Mouse (Mus musculus): ENCODE results near the gene Nr2f6. TPM values are rescaled to one million over a fixed set of nuclear protein-coding genes. Genes with fewer than 3 reads are reported as not detected.

Nr2f6 gene
- 18.8 and 19.2 TPM in 2 replicates for polyA plus RNA-seq (2015; fragmentation: Nextera tagmentation; extraction: Ambion mirVana)

DNA sequence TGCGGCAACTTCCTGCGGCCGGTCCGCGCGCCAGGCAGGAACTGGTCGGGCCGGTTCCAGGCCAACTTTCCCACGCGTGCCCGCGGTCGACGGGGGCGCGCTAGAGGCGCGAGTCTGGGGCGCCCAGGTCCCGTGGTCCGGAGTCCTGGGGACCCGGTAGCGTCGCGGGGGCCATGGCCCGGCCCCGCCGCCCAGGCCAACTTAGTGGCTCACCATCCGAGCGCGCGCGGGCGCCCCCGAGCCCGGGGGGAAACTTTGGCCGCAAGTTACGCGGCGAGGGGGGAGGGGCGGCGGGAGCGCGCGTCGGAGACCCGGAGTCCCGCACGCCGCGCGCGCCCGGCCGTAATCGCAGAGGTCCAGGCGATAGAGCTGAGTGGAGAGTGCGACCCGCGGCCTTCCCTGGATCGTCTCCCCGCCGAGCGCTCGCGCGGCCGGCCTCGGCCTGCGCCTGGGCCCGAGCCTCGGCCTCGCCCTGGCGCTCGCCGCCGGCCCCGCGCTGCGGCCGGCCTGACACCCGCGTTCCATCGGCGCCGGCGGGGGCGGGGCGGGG lies at the start of gene Nr2f6:
Gene Nr2f6, minus strand, starts transcription at position 540 of the 550 bp plus-strand sequence.
- WGBS (ENCODE audit: insufficient replicate concordance) = under 1% methylated on average over 70 of the region's 89 CpGs
- H3K4me2 ChIP-seq = peak within 1 kb of the TSS; percentile 84
- H3K36me3 ChIP-seq = peaks cover 9% of the 10 kb centered on the region; the same call in 1 of the 2 replicates
- H3K4me3 ChIP-seq (replicated peaks) = peak within 1 kb of the TSS; percentile 68
- H3K27me3 ChIP-seq = peaks cover 72% of the 10 kb centered on the region
- peak within 1 kb of the TSS; percentile 77 for H3K9ac ChIP-seq
- DNase-seq = no peak
- H3K27ac ChIP-seq = peak within 1 kb of the TSS; percentile 75
- peaks cover 63% of the 10 kb centered on the region for H3K4me1 ChIP-seq (replicated peaks)
- ATAC-seq (ENCODE audit: low read depth) = peak; percentile 7
- H3K9me3 ChIP-seq (replicated peaks) = no peaks in the 10 kb centered on the region

DNA sequence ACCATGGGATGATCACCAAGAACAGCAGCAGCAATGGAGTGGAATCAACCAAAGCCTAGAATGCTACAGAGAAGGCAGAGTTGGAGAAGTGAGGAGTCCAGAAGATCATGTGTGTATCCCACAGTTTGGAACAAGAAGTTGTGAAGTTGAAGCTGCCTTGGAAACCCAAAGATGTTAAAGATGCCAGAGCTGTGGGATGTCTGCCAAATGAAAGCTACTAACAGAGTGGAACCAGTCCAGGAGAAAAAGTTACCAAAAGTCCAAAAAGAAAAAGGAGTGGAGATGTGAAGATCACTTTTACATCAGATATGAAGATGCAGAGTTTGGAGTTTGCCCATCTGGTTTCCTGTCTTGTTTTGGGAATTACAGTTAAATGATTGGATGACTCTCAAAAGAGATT lies 40.4 kb upstream of the Nr2f6 start:
- DNase-seq = no peak
- Histone ChIP-seq H3K4me1 (replicated peaks) (no peaks in the 10 kb centered on the region), H3K9ac (no peak overlapping the region), H3K27me3 (peaks cover 3% of the 10 kb centered on the region; the same call in 1 of the 2 replicates), H3K4me2 (no peak overlapping the region), H3K27ac (no peak overlapping the region), H3K36me3 (no peaks in the 10 kb centered on the region), H3K4me3 (replicated peaks) (no peak overlapping the region), H3K9me3 (replicated peaks) (no peaks in the 10 kb centered on the region)
- no peak for ATAC-seq (ENCODE audit: low read depth)

DNA sequence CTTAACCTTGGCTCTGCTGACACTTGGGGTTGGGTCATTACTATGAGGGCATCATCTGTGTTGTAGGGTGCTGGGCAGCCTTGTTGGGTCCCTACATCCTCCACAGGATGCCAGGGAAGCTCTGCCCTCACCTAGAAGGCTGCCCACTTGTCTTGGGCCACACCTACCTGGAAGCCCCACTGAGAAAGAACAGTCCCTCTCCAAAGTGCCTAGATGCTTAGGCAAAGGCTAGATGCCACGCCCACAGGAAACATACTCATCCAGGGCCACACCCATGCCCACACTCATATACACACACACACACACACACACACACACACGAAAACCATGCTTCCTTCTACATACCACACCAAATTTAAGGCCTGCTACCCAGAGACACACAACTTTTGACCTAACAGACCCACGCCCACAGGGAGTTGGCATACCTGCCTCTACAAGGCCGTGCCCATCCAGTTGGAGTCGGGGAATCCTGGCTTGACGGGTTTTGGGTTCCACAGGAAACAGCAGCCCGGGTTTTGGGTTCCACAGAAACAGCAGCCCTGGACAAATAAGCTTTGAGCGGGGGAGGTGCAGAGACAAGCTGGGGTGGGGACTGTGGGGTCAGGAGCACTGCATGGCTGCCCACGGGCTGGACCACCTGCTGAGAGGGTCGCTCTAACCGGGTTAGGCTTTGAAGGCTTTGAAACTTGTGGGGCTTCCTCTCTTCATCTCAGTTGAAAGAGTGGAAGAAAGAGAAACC lies 29.9 kb upstream of the Nr2f6 start:
- 38% methylated on average over 11 of the region's 11 CpGs for WGBS (ENCODE audit: insufficient replicate concordance)
- H3K9me3 ChIP-seq (replicated peaks) = no peaks in the 10 kb centered on the region
- H3K27me3 ChIP-seq = 0 out of 2 replicates have a peak, but pooled peaks cover 3% of the 10 kb centered on the region
- H3K4me3 ChIP-seq (replicated peaks) = no peak overlapping the region
- peaks cover 23% of the 10 kb centered on the region for H3K4me1 ChIP-seq (replicated peaks)
- DNase-seq = no peak
- H3K9ac ChIP-seq = no peak overlapping the region
- 0 out of 2 replicates have a peak, but pooled peaks have one; percentile 23 for ATAC-seq (ENCODE audit: low read depth)
- H3K27ac ChIP-seq = no peak overlapping the region
- H3K36me3 ChIP-seq = peaks cover 35% of the 10 kb centered on the region
- no peak overlapping the region for H3K4me2 ChIP-seq

DNA sequence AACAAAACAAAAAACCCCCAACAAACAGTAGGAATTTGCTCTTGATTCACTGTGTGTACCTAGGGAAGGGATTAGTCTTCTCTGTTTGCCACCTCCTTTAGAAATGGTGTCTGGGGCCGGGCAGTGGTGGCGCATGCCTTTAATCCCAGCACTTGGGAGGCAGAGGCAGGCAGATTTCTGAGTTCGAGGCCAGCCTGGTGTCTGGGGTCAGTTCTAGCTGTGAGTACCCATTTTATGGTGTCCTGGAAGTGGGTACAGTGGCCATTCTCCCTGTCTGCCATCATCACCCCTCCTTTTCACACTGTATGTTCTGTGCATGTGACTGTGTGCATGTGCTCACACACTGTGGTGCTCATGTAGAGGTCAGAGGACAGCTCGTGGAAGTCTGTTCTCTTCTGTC lies 26.5 kb upstream of the Nr2f6 start:
- Histone ChIP-seq H3K4me2 (no peak overlapping the region), H3K4me3 (replicated peaks) (no peak overlapping the region), H3K27me3 (no peaks in the 10 kb centered on the region), H3K4me1 (replicated peaks) (peaks cover 49% of the 10 kb centered on the region), H3K36me3 (peaks cover 35% of the 10 kb centered on the region), H3K27ac (no peak overlapping the region; the same call in 1 of the 2 replicates), H3K9ac (no peak overlapping the region), H3K9me3 (replicated peaks) (no peaks in the 10 kb centered on the region)
- ATAC-seq (ENCODE audit: low read depth) (no peak), DNase-seq (no peak)
- WGBS (ENCODE audit: insufficient replicate concordance) = 96% methylated on average over 4 of the region's 4 CpGs

DNA sequence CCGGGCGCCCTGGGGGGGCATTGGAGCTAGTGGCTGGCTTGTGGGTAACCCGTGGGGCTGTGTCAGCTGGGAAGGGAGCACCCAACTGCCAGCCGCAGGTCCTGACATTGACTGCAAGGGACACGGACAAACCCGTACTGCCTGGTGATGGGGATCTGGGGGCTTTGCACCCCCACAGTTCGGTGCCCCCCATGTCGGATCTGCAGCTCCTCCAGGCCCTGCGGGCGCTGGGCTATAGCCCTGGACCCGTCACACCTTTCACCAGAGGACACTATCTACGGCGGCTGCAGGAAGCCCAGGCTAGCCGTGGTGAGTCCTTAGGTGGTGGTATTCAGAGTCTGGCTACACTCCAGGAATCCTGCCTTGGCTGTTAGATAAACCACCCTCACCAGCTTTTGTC lies 25.7 kb upstream of the Nr2f6 start:
- peak overlapping the region; percentile 98 for H3K9ac ChIP-seq
- peak overlapping the region; percentile 98 for H3K4me3 ChIP-seq (replicated peaks)
- WGBS (ENCODE audit: insufficient replicate concordance) = 90% methylated on average over 14 of the region's 14 CpGs
- H3K4me2 ChIP-seq = peak overlapping the region; percentile 89
- DNase-seq (no peak), ATAC-seq (ENCODE audit: low read depth) (no peak)
- no peaks in the 10 kb centered on the region for H3K9me3 ChIP-seq (replicated peaks)
- peaks cover 35% of the 10 kb centered on the region for H3K36me3 ChIP-seq
- H3K27me3 ChIP-seq = no peaks in the 10 kb centered on the region
- no peak overlapping the region; the same call in 1 of the 2 replicates for H3K27ac ChIP-seq
- peaks cover 49% of the 10 kb centered on the region for H3K4me1 ChIP-seq (replicated peaks)

DNA sequence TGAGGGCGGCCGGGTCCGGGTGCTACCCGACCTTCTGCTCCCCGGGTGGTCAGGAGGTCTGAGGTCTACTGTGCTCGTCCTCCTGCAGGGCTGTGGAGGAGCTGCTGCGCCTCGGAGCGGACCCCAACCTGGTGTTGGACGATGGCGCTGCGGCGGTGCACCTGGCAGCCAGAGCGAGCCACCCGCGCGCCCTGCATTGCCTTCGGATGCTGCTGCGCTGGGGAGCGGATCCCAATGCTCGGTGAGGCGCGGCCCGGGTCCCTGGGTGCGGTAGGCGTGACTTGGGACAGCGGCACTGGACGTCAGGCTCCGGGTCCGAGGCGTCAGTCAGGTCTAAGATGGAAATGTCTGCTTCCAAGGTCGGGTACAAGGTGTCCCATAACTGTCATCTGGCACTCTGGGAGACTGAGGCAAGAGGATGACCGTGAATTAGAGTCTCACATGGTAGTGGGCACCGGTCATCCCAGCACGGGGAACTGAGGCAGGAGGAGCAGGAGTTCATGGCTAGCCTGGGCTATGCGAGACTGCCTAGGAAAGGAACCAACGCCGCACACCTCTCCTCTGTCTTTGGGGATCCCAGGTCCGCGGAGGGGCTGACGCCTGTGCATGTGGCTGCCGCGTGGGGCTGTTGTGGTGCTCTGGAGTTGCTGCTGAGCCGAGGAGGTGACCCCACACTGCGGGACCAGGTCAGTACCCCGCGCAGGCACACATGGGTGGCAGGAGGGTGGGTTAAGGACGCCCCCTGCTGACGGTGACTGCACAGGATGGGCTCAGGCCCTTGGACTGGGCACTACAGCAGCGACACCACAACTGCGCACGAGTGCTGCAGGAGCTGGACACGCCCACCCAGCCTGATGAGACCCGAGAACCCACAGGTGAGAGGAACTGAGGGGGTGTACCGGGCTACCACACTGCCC lies 24.6 kb upstream of the Nr2f6 start:
- H3K27me3 ChIP-seq = no peaks in the 10 kb centered on the region
- H3K9ac ChIP-seq = peak overlapping the region; percentile 98
- no peaks in the 10 kb centered on the region for H3K9me3 ChIP-seq (replicated peaks)
- H3K4me2 ChIP-seq = peak overlapping the region; percentile 89
- peaks cover 37% of the 10 kb centered on the region for H3K36me3 ChIP-seq
- under 1% methylated on average over 55 of the region's 55 CpGs for WGBS (ENCODE audit: insufficient replicate concordance)
- H3K4me1 ChIP-seq (replicated peaks) = peaks cover 43% of the 10 kb centered on the region
- H3K27ac ChIP-seq = peak overlapping the region; percentile 87
- peak overlapping the region; percentile 98 for H3K4me3 ChIP-seq (replicated peaks)
- peak; percentile 77 for ATAC-seq (ENCODE audit: low read depth)
- peak; percentile 77 for DNase-seq

DNA sequence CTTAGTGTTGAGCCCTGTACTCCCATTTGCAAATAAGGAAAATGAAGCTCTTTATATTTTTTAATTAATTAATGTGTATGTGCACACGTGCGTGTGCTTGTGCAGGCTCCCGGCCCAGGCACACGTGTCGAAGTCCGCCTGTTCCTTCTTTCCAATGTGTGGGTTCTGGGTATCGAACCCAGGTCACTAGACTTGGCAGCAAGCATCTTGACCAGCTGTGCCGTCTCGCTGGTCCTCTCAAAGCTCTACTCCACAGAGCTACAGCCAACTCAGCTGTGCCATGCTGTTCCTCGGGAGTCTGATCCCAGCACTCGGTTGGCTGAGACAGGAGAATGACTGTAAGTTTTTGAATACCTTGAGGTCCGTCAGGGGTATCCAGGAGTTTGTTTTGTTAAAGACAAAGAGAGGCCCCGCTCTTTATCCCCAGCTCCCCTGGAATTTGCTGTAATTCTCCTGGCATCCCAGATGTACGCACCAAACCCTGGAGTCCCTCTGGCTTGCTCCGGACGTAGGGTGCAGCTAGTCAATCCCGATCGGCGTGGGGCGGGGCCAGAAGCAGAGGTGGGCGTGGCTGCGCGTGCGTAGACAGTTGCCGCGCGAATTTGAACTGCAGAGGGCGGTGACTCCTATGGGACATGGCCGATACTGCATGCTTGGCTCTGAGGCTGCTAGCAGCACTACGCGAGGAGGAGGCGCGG lies 23.8 kb upstream of the Nr2f6 start, which contains the start of gene Ankle1:
Gene Ankle1, plus strand, starts transcription at position 610 of the 698 bp plus-strand sequence.
- ATAC-seq (ENCODE audit: low read depth) = peak; percentile 87
- Histone ChIP-seq H3K27ac (peak within 1 kb of the TSS; percentile 87), H3K4me2 (peak within 1 kb of the TSS; percentile 89), H3K9ac (peak within 1 kb of the TSS; percentile 98), H3K27me3 (no peaks in the 10 kb centered on the region), H3K4me3 (replicated peaks) (peak within 1 kb of the TSS; percentile 98), H3K9me3 (replicated peaks) (no peaks in the 10 kb centered on the region), H3K4me1 (replicated peaks) (peaks cover 41% of the 10 kb centered on the region), H3K36me3 (peaks cover 43% of the 10 kb centered on the region)
- peak; percentile 97 for DNase-seq
- 11% methylated on average over 33 of the region's 33 CpGs for WGBS (ENCODE audit: insufficient replicate concordance)

DNA sequence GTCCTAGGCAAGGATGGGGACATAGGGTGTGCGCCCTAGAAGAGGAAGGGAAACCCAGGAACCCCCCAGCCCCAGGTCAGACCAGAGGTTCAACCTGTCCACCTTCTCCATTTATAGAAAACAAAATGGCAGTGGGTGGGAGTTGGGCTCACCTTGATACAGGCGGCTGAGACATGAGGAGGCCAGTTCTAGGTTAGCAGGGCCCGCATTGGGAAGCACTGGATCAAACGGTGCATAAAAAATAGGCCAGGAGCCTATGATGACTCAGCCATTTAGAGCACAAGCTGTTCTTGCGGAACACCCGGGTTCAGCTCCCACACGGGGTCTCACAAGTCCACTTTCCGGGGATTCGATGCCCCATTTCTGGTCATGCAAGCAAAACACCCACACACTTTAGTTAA lies 23.2 kb upstream of the Nr2f6 start:
- peaks cover 43% of the 10 kb centered on the region for H3K36me3 ChIP-seq
- DNase-seq (no peak), ATAC-seq (ENCODE audit: low read depth) (no peak)
- H3K4me1 ChIP-seq (replicated peaks) = peaks cover 41% of the 10 kb centered on the region
- peak overlapping the region; percentile 98 for H3K4me3 ChIP-seq (replicated peaks)
- H3K9ac ChIP-seq = peak overlapping the region; percentile 98
- peak overlapping the region; percentile 89 for H3K4me2 ChIP-seq
- no peaks in the 10 kb centered on the region for H3K9me3 ChIP-seq (replicated peaks)
- peak overlapping the region; percentile 77 for H3K27ac ChIP-seq
- 69% methylated on average over 9 of the region's 9 CpGs for WGBS (ENCODE audit: insufficient replicate concordance)
- H3K27me3 ChIP-seq = no peaks in the 10 kb centered on the region

DNA sequence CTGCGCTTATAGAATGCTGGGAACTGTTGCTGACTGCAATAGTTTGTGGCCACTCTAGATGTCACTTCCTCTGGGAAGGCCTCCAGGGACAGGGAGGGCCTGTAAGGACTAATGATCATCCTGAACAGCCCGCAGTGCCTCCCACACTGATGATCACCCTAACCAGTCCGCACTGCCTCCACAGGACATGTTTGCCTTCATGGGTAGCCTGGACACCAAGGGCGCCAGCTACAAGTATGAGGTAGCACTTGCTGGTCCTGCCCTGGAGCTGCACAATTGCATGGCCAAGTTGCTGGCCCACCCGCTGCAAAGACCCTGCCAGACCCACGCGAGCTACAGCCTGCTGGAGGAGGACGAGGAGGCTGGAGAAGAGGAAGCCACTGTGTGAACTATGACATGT lies 22.3 kb upstream of the Nr2f6 start:
- Histone ChIP-seq H3K4me3 (replicated peaks) (no peak overlapping the region), H3K36me3 (peaks cover 41% of the 10 kb centered on the region), H3K9ac (no peak overlapping the region), H3K27me3 (no peaks in the 10 kb centered on the region), H3K4me2 (no peak overlapping the region), H3K27ac (0 out of 2 replicates have a peak overlapping the region, but pooled peaks have one; percentile 20), H3K4me1 (replicated peaks) (peaks cover 41% of the 10 kb centered on the region), H3K9me3 (replicated peaks) (no peaks in the 10 kb centered on the region)
- ATAC-seq (ENCODE audit: low read depth) = no peak
- DNase-seq = no peak
- WGBS (ENCODE audit: insufficient replicate concordance) = 75% methylated on average over 8 of the region's 8 CpGs

DNA sequence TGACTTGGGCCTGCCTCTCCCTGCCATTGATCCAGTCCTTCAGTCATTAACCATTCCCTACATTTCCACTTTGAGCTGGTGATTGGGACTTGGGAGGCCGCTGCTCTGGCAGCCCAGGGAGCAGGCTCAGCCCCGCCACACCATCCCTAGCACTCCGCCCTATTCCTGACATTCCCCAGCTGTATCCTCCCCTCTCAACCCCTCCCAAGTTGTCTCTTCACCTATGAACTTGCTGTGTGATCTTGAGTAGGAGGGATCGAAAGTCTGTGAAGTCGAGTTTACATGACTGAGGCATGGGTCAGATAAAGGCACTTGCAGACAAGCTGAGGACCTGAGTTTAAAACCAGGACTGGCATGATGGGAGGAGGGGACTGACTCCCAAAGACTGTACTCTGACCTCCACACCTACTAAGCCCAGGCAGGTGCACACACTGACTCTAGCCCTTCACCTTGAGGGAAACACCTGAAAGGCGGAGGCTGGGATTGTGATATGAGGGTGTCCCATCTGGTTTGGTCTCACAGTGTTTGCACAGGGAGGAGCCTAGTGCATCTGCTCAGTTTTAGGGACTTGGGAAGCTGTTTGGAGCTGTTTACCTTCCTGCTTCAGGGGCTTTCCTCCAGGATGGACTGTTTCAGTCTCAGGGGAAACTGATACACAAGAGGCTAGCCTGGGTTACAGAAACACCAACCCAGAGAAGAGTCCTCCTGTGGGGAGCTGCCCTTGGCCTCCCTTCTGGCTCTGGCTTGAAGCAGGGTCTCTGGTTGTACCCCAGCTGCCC lies 21.5 kb upstream of the Nr2f6 start:
- no peaks in the 10 kb centered on the region for H3K9me3 ChIP-seq (replicated peaks)
- H3K27ac ChIP-seq = 0 out of 2 replicates have a peak overlapping the region, but pooled peaks have one; percentile 20
- WGBS (ENCODE audit: insufficient replicate concordance) = 72% methylated on average over 6 of the region's 6 CpGs
- DNase-seq = no peak
- no peak for ATAC-seq (ENCODE audit: low read depth)
- no peak overlapping the region for H3K4me2 ChIP-seq
- H3K9ac ChIP-seq = no peak overlapping the region
- peaks cover 41% of the 10 kb centered on the region for H3K36me3 ChIP-seq
- no peaks in the 10 kb centered on the region for H3K27me3 ChIP-seq
- no peak overlapping the region for H3K4me3 ChIP-seq (replicated peaks)
- peaks cover 41% of the 10 kb centered on the region for H3K4me1 ChIP-seq (replicated peaks)

Measured in liver, embryonic 13.5 days (tissue).